Mouse (Mus musculus): ENCODE results near the gene Tbcd. TPM values are rescaled to one million over a fixed set of nuclear protein-coding genes. Genes with fewer than 3 reads are reported as not detected.
A peak's percentile ranks its signal among the peaks of the same experiment; 100 is the strongest.

Gene Tbcd
- total RNA-seq, 2 experiments from 2014 or later, result 18.9 to 19.9 TPM

GRCm38 (mm10) chr11:121522156-121522762, 70.5 kb downstream of the Tbcd start:
- no peak for DNase-seq
- intact Hi-C loops (cut with DNase I), result no loop called here

DNA sequence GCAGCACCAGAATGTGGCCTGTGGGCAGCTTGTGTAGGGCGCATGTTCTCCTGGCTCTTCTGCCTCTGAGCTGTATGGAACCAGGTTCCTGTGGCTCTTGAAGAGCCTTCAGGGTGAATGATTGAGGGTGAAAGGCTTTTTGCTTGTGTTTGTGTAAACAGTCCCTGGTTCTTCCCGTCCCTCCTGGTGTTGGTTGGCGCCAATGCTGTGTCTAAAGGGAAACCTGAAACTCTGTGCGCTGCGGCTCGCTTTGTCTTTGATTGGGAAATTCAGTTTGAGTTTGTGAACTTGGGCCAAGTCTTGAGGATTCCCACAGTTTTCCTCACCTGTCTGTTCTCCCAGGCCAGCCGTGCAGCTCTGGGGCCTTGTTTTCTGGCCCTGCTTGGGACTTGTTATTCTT, 72.4 kb downstream of the Tbcd start:
- DNase-seq, result no peak
- intact Hi-C loops (cut with DNase I), result no loop called here

- intact Hi-C loops (cut with DNase I), result no loop called here
- no peak for DNase-seq
Measured at GRCm38 (mm10) chr11:121529747-121530146, 78.0 kb downstream of the Tbcd start.

DNA sequence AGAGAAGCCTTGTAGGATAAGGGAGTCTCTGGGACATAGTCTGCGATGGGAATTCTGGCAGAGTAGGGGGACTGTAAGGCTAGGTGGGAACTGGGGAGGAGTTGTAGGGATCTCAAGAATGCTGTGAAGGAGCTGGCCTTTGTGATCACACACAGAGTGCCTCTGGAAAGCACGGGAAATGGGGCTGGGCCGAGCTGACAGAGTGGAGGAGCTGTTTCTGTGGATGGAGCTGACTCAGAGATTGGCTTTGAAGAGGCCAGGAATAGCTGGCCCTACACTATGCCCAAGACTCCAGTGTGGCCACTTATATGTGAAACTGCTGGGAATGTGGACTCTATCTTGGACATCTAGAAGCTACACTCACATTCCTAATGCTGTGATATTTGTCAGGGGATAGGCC, 84.8 kb downstream of the Tbcd start:
- no peak for DNase-seq
- intact Hi-C loops (cut with DNase I), result no loop called here

- no peak for DNase-seq
- intact Hi-C loops (cut with DNase I), result no loop called here
Measured at GRCm38 (mm10) chr11:121542471-121542870, 90.7 kb downstream of the Tbcd start.

DNA sequence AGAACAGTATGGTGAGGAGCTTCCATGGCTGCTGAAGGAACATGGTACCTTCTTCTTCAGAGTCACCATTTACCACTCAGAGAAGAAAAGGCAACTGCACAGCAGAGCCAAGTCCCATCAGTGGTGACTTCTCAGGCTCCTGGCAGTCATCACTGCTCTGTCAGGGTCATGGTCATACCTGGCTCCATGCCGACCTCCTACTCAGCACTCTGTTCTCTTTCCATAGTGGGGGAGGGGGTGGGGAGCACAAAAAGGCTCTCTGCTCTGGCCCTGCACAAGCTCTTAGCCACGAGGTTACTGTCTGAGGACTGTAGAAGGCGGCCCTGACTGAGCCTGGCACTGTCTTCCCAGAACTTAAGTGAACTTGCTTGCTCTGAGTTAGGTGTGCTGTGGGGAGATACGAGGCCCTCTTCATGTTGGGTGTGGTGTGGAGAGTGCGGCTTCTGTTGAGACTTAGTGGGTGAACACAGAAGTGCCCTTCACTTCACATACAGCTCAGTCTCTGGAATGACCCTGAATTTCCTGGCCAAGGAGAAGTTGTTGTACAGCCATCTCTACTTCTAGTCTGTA, 91.6 kb downstream of the Tbcd start:
- DNase-seq, result no peak
- intact Hi-C loops (cut with DNase I), result no loop called here

GRCm38 (mm10) chr11:121543922-121544321, 92.2 kb downstream of the Tbcd start:
- intact Hi-C loops (cut with DNase I), result no loop called here
- DNase-seq, result no peak

DNA sequence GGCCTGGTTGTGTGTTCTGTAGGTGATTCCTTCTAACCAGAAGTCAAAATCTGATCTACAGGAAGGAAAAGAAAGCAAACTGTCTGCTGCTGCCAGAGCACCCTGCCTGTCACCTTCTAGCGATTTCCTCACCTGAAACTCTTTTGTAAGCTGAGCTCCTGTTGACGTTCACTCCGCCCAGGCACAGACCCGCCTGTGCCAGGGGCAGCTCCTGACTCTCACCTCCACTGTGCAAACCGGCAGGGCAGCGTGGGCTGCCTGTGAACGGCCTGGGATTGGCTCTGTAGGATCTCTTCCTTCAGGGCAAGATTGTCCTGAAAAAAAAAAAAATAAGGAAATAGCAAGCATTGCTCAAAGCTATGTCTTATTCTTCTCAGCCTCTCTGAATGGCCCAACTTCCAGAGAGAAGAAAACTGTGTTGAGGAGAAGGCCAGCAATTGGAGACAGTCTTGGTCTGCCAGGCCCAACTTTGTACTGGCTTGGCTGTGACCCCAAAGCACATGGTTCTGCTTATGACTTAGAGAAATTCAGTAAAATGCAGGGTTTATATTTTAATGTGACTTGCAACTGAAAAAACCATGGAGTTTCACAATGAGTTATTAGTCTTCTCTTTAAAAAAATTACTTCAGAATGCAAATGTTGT, 93.1 kb downstream of the Tbcd start:
- DNase-seq, result no peak
- intact Hi-C loops (cut with DNase I), result no loop called here

- intact Hi-C loops (cut with DNase I), result no loop called here
Measured at GRCm38 (mm10) chr11:121545398-121546034, 93.8 kb downstream of the Tbcd start.

DNA sequence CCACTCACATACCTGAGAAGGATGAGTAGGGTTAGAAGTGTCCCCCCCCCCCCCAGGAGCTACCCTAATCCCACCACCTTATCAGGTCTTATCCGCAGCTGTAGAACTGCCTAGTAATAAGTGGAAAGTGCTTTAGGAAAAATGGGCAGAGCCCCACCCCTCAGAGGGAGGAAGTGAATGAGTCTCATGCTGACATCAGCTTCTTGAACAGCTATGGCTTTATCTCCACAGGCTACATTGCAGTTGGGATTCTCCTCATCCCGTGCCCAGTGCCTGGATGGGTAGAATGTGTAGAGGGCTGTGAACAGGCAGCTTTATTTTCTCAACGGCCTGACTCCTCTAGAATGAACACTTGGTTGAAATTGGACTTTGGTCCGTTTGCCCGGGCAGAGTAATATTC, 95.5 kb downstream of the Tbcd start:
- intact Hi-C loops (cut with DNase I), result no loop called here

More at GRCm38 (mm10) chr11:121545398-121546034, 93.8 kb downstream of the Tbcd start:
- no peak for DNase-seq

GRCm38 (mm10) chr11:121547925-121548324, 96.2 kb downstream of the Tbcd start:
- no peak for DNase-seq
- intact Hi-C loops (cut with DNase I), result no loop called here

More for the DNA sequence above, 95.5 kb downstream of the Tbcd start:
- DNase-seq, result no peak

GRCm38 (mm10) chr11:121548996-121549842, 97.5 kb downstream of the Tbcd start:
- peak; percentile 44 to 46 for DNase-seq
- intact Hi-C loops (cut with DNase I), result no loop called here

- no peak for DNase-seq
- intact Hi-C loops (cut with DNase I), result no loop called here
Measured at GRCm38 (mm10) chr11:121549843-121550647, 98.3 kb downstream of the Tbcd start.

DNA sequence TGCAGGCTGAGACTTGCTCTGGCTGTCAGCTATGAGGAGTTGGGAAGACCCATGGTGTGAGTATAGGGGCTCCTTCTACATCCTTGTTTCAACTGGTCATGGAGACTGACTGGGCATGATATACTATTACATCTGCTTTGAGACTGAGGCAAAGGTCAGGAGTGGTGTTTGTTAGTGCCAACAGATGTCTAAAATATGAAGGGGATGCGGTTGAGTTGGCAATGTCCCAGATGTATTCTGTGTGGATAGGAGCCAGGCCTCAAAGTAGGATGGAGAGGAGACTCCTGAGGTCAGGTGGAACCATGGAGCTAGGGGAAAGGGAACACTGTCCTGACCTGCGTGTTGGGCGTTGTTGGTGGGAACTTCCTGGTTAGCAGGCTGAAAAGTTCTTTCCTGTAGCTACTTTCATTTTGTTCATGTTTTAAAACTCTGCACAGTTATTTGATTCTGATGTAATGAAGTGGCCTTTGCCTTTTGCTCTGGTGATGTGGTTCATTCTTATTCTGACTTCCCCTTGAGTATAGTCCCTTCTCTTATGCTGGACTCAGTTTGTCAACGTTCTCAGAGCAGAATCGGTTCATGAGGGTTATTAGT, 99.6 kb downstream of the Tbcd start:
- intact Hi-C loops (cut with DNase I), result no loop called here
- DNase-seq, result no peak

- DNase-seq, result peak; percentile 10 to 27
- intact Hi-C loops (cut with DNase I), result no loop called here
Measured at GRCm38 (mm10) chr11:121552167-121552566, 100.4 kb downstream of the Tbcd start.

GRCm38 (mm10) chr11:121552846-121553457, 101.2 kb downstream of the Tbcd start:
- intact Hi-C loops (cut with DNase I), result no loop called here
- DNase-seq, result no peak

DNA sequence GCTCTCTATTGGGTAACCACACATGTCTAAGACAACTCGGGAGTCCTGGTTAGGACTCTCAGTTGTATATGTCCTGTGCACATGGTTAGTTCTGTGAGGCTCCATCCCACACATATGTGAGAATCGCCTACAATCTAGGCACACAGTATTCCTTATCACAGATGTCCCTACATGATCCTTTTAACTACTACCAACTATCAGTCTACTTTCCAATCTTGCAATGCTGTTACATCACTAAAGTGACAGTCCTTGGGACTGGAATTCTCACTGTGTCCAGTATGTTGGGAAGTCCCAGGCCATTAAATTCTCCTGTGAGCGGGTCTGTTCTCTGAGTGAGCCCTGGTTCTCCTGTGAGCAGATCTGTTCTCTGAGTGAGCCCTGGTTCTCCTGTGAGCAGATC, 101.7 kb downstream of the Tbcd start:
- intact Hi-C loops (cut with DNase I), result no loop called here
- no peak for DNase-seq

- DNase-seq, result no peak
Measured at GRCm38 (mm10) chr11:121556727-121557126, 105.0 kb downstream of the Tbcd start.

GRCm38 (mm10) chr11:121557946-121558345, 106.2 kb downstream of the Tbcd start:
- no peak for DNase-seq
- intact Hi-C loops (cut with DNase I), result no loop called here

More at GRCm38 (mm10) chr11:121556727-121557126, 105.0 kb downstream of the Tbcd start:
- intact Hi-C loops (cut with DNase I), result no loop called here

Measured in heart, postnatal 10 days (tissue).